Comparison of ENCODE assay signal across 9 mouse cellular contexts in the genomic region with DNA sequence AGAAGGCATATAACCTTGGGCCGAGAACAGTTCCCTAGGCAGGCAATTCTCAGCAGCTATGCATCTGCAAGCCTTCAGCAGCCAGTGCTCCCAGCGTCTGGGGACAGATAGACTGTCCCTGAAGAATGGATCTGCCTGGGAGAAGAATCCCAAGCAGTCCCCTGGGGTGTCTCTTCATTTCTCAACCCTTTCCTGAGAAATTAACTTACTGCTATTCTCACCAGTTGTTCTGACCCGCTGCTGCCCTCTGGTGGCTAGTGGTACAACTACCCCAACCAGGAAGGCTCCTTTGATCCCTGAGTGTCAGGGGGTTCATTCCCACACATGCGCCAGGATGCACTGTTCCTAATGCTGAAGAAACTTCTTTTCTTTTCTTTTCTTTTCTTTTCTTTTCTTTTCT.
DNase-seq lines count a peak whose midpoint lies in the region; ATAC-seq and TF ChIP-seq lines count a peak whose summit lies in the region.
"Had no signal": no experiment of that assay in that cellular context is flagged by ENCODE, and none has a peak within 500 bp of the region (broad histone marks: within the 10 kb centered on the region; RNA-seq: fewer than 3 reads in every experiment).

No protein-coding gene starts in this region.

- WGBS in cerebellum, adult 2 months, result 50% methylated on average over 4 of the region's 4 CpGs
- 48% methylated on average over 4 of the region's 4 CpGs for WGBS in lung, embryonic 16.5 days

- 0 out of 2 replicates have a peak, but pooled peaks have one; percentile 10 for ATAC-seq in lung, embryonic 16.5 days (ENCODE audit: low read depth)

- H3K9ac ChIP-seq in lung, embryonic 16.5 days (ENCODE audit: low read length), result no peak overlapping the region
- H3K9ac ChIP-seq: liver, embryonic 15.5 days had no signal

- TF ChIP-seq POLR2A in cerebellum, adult 2 months (IDR thresholded peaks at IDR 0.05; ENCODE audit: borderline replicate concordance, insufficient read depth, low read length), result no peak

- H3K36me3 ChIP-seq in lung, embryonic 16.5 days (ENCODE audit: control insufficient read depth, insufficient read depth, low read length), result no peaks in the 10 kb centered on the region
- H3K36me3 ChIP-seq: liver, embryonic 15.5 days had no signal

- H3K27me3 ChIP-seq in cerebellum, adult 2 months (ENCODE audit: control insufficient read depth, insufficient read depth, low read length), result no peaks in the 10 kb centered on the region
- no peaks in the 10 kb centered on the region for H3K27me3 ChIP-seq in lung, embryonic 16.5 days (ENCODE audit: control insufficient read depth, insufficient read depth, low read depth, low read length)
- H3K27me3 ChIP-seq: liver, embryonic 15.5 days had no signal

- H3K9me3 ChIP-seq in lung, embryonic 16.5 days (ENCODE audit: control insufficient read depth, low read length), result no peaks in the 10 kb centered on the region
- H3K9me3 ChIP-seq: liver, embryonic 15.5 days had no signal

- H3K4me2 ChIP-seq in lung, embryonic 16.5 days (ENCODE audit: low read depth, low read length), result no peak overlapping the region
- H3K4me2 ChIP-seq: liver, embryonic 15.5 days had no signal

- H3K4me3 ChIP-seq in cerebellum, adult 2 months (replicated peaks; ENCODE audit: insufficient read depth, low read depth, low read length), result no peak overlapping the region
- H3K4me3 ChIP-seq in lung, embryonic 16.5 days (ENCODE audit: low read length), result no peak overlapping the region
- H3K4me3 ChIP-seq: liver, embryonic 15.5 days had no signal

- no peak overlapping the region for H3K27ac ChIP-seq in cerebellum, adult 2 months (ENCODE audit: insufficient read depth, low read length)
- H3K27ac ChIP-seq in lung, embryonic 16.5 days (ENCODE audit: low read length), result no peak overlapping the region
- H3K27ac ChIP-seq: liver, embryonic 15.5 days had no signal

- DNase-seq in CD4-positive helper T cell, adult 2 months (ENCODE audit: low read depth, low spot score), result peak; percentile 25
- DNase-seq in MEL-GATA-1-ER (ENCODE audit: extremely low read depth, low read depth), result peak; percentile 1
- DNase-seq in cerebellum, adult 2 months, result peak; percentile 74 to 81
- DNase-seq in gastrocnemius, postnatal 10 days, result peak; percentile 84
- peak; percentile 75 for DNase-seq in layer of hippocampus, adult 11-12 months (ENCODE audit: low spot score)
- DNase-seq in right cerebral cortex, postnatal 25 days, result peak; percentile 48
- peak; percentile 52 to 81 for DNase-seq in urinary bladder, postnatal 4 days (ENCODE audit: low spot score in 2 of 2)

- peak; percentile 85 for TF ChIP-seq CTCF in cerebellum, adult 2 months (IDR thresholded peaks at IDR 0.05; ENCODE audit: borderline replicate concordance, insufficient read depth, low read depth, low read length)

- peaks cover 13% of the 10 kb centered on the region for H3K4me1 ChIP-seq in cerebellum, adult 2 months (ENCODE audit: control insufficient read depth, insufficient read depth, low read length)
- H3K4me1 ChIP-seq in lung, embryonic 16.5 days (replicated peaks; ENCODE audit: control insufficient read depth, insufficient read depth, low read length), result no peaks in the 10 kb centered on the region; the same call in none of the 2 replicates
- H3K4me1 ChIP-seq: liver, embryonic 15.5 days had no signal

Comparison
In these comparisons a context has a peak if more than half of its experiments do, and no peak if none do; other contexts are left out.
1. DNase-seq: peak in every context shown above with its lines; median percentile 84 in gastrocnemius, postnatal 10 days; 78 in cerebellum, adult 2 months; 75 in layer of hippocampus, adult 11-12 months; 66 in urinary bladder, postnatal 4 days; 48 in right cerebral cortex, postnatal 25 days; 25 in CD4-positive helper T cell, adult 2 months; 1 in MEL-GATA-1-ER.